Mouse (Mus musculus): ENCODE data around the gene Csnk1g2. TPM values are rescaled to one million over a fixed set of nuclear protein-coding genes. Genes with fewer than 3 reads are reported as not detected.

Csnk1g2 gene
- total RNA-seq, 2 experiments from 2014 or later = 167 to 169 TPM

- peak; percentile 67 to 85 for DNase-seq (ENCODE audit: low spot score in 2 of 2)
Measured at GRCm38 (mm10) chr10:80664197-80665015, 41.8 kb downstream of the Csnk1g2 start.

GRCm38 (mm10) chr10:80665016-80665380, 42.4 kb downstream of the Csnk1g2 start:
- peak in 1 of 2 experiments; percentile 75 for DNase-seq (ENCODE audit: low spot score in 2 of 2)

- DNase-seq (ENCODE audit: low spot score in 2 of 2) = no peak
Measured at GRCm38 (mm10) chr10:80665459-80665858, 42.8 kb downstream of the Csnk1g2 start.

GRCm38 (mm10) chr10:80665981-80666733, 43.5 kb downstream of the Csnk1g2 start:
- DNase-seq (ENCODE audit: low spot score in 2 of 2) = no peak

GRCm38 (mm10) chr10:80666837-80667412, 44.3 kb downstream of the Csnk1g2 start:
- no peak for DNase-seq (ENCODE audit: low spot score in 2 of 2)

- no peak for DNase-seq (ENCODE audit: low spot score in 2 of 2)
Measured at GRCm38 (mm10) chr10:80668614-80669013, 46.0 kb downstream of the Csnk1g2 start.

GRCm38 (mm10) chr10:80669018-80669417, 46.4 kb downstream of the Csnk1g2 start:
- no peak for DNase-seq (ENCODE audit: low spot score in 2 of 2)

- peak in 1 of 2 experiments; percentile 64 for DNase-seq (ENCODE audit: low spot score in 2 of 2)
Measured at GRCm38 (mm10) chr10:80669737-80670485, 47.3 kb downstream of the Csnk1g2 start.

GRCm38 (mm10) chr10:80670531-80670930, 47.9 kb downstream of the Csnk1g2 start:
- DNase-seq (ENCODE audit: low spot score in 2 of 2) = no peak

- no peak for DNase-seq (ENCODE audit: low spot score in 2 of 2)
Measured at GRCm38 (mm10) chr10:80671251-80671650, 48.6 kb downstream of the Csnk1g2 start.

GRCm38 (mm10) chr10:80671936-80672690, 49.5 kb downstream of the Csnk1g2 start:
- DNase-seq (ENCODE audit: low spot score in 2 of 2) = no peak

- no peak for DNase-seq (ENCODE audit: low spot score in 2 of 2)
Measured at GRCm38 (mm10) chr10:80673690-80674089, 51.1 kb downstream of the Csnk1g2 start.

GRCm38 (mm10) chr10:80674161-80674711, 51.6 kb downstream of the Csnk1g2 start:
- no peak for DNase-seq (ENCODE audit: low spot score in 2 of 2)

GRCm38 (mm10) chr10:80674851-80675404, 52.3 kb downstream of the Csnk1g2 start:
- DNase-seq (ENCODE audit: low spot score in 2 of 2) = no peak

- no peak for DNase-seq (ENCODE audit: low spot score in 2 of 2)
Measured at GRCm38 (mm10) chr10:80675405-80676197, 53.0 kb downstream of the Csnk1g2 start.

GRCm38 (mm10) chr10:80676198-80676928, 53.7 kb downstream of the Csnk1g2 start:
- peak; percentile 99 to 100 for DNase-seq (ENCODE audit: low spot score in 2 of 2)

GRCm38 (mm10) chr10:80677128-80677875, 54.7 kb downstream of the Csnk1g2 start:
- no peak for DNase-seq (ENCODE audit: low spot score in 2 of 2)
